Mouse (Mus musculus) hindbrain, embryonic 16.5 days (tissue): ENCODE data around the gene Lef1. TPM values are rescaled to one million over a fixed set of nuclear protein-coding genes. Genes with fewer than 3 reads are reported as not detected.

Experiments used
- ATAC-seq: fragments of 200-750 bp; cut with Nextera tagmentation; 2 replicates; pipeline ENCODE4 v1.8.0; 2017; ENCODE audit warnings: moderate TSS enrichment, moderate library complexity
- H3K27ac ChIP-seq: fragments of 300-500 bp; sonication (generic); 2 replicates; pipeline ENCODE4 v1.5.1; 2014; ENCODE audit warnings: low read depth, mild to moderate bottlenecking, control low read depth, low read length, moderate library complexity
- H3K27me3 ChIP-seq: fragments of 300-500 bp; sonication (generic); replicated peaks from 2 replicates; pipeline ENCODE4 v1.6.1; 2014; ENCODE audit warnings: low read length; ENCODE audit not compliant: control insufficient read depth, insufficient read depth
- H3K36me3 ChIP-seq: fragments of 300-500 bp; sonication (generic); 2 replicates; pipeline ENCODE4 v1.6.1; 2014; ENCODE audit warnings: mild to moderate bottlenecking, low read length, moderate library complexity, mixed read lengths; ENCODE audit not compliant: control insufficient read depth, insufficient read depth
- H3K4me1 ChIP-seq: fragments of 300-500 bp; sonication (generic); 2 replicates; pipeline ENCODE4 v1.6.1; 2014; ENCODE audit warnings: low read depth, low read length; ENCODE audit not compliant: control insufficient read depth, insufficient read depth
- H3K4me2 ChIP-seq: fragments of 300-500 bp; sonication (generic); 2 replicates; pipeline ENCODE4 v1.6.1; 2014; ENCODE audit warnings: mild to moderate bottlenecking, low read length, control low read depth, moderate library complexity
- H3K4me3 ChIP-seq: fragments of 300-500 bp; sonication (generic); 2 replicates; pipeline ENCODE4 v1.5.1; 2014; ENCODE audit warnings: mild to moderate bottlenecking, low read length, control low read depth, moderate library complexity
- H3K9ac ChIP-seq: fragments of 300-500 bp; sonication (generic); 2 replicates; pipeline ENCODE4 v1.6.1; 2014; ENCODE audit warnings: low read depth, mild to moderate bottlenecking, control low read depth, low read length, moderate library complexity
- H3K9me3 ChIP-seq: fragments of 300-500 bp; sonication (generic); 2 replicates; pipeline ENCODE4 v1.6.1; 2014; ENCODE audit warnings: mild to moderate bottlenecking, low read length, moderate library complexity; ENCODE audit not compliant: control insufficient read depth
- WGBS: fragments of 180-500 bp; shearing (Covaris S2); extraction: QIAGEN DNeasy Blood & Tissue Kit; methylation state at CpG from one replicate; pipeline ENCODE4 v1.1.7; 2014; 5-methylcytosine and 5-hydroxymethylcytosine counted together
- polyA plus RNA-seq: library from polyadenylated mRNA; unstranded; fragments of >200 nt; fragmentation: Nextera tagmentation; extraction: Ambion mirVana; gene quantifications from 2 replicates; pipeline ENCODE4 v1.2.1, GENCODE M21; 2015

Lef1 gene
- polyA plus RNA-seq, 1 experiment from 2014 or later, result 8.0 TPM

DNA sequence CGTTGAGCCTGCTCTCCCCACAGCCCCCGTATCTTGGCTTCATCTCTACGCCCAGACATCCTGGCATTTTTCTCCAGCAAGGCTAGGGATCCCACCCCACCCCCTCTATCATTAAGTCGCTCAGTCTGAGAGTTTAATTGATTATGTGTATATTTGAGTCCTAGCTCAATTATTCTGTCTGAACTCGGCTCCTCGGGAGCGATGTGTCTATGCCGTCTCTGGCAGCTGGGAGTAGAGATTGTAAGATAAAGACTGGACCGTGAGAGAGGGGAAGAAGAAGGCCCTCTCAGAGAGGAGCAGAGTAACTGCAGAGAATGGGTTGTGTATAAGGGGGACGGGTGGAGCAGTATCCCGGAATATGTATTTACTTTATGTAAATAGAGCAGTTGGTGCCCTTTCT is 80.0 kb downstream of the Lef1 start:
- Histone ChIP-seq H3K27me3 (no peaks in the 10 kb centered on the region), H3K4me2 (no peak overlapping the region), H3K9ac (no peak overlapping the region), H3K36me3 (no peaks in the 10 kb centered on the region), H3K4me3 (no peak overlapping the region), H3K9me3 (no peaks in the 10 kb centered on the region), H3K27ac (no peak overlapping the region), H3K4me1 (no peaks in the 10 kb centered on the region)
- no peak for ATAC-seq
- WGBS, result 58% methylated on average over 11 of the region's 11 CpGs

DNA sequence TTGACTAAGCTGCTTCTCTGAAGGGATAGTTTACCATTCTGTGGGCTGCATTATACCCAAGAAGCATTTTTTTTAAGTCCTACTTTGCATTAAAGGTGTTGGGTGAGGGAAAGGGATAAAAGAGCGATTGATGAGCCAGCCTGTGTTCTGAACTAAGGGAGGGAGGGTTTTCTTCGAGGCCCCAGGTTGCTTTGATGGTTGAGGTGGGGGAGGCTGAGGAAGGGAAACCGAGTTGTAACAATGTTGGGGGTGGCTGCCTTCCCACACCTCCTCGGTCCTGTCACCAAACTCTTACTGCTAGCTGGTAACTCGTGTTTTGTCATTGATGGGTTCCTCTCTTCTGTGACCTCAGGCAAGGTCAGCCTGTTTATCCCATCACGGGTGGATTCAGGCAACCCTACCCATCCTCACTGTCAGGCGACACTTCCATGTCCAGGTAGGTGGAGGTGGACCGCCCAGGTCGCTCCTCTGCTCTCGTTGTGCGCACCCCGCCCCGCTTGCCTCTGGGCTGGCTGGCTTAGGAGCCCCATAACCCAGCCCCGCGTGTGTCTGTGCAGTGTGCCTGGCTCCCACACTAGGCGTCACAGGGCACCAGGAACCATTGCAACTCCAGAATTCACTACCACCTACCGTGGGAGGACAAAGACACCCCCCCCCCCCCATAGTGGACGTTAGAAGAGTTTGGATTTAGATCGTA is 80.5 kb downstream of the Lef1 start:
- 86% methylated on average over 19 of the region's 19 CpGs for WGBS
- ATAC-seq, result peak; percentile 56; the same call in 1 of the 2 replicates
- Histone ChIP-seq H3K4me1 (no peaks in the 10 kb centered on the region), H3K4me2 (no peak overlapping the region), H3K9me3 (no peaks in the 10 kb centered on the region), H3K36me3 (no peaks in the 10 kb centered on the region), H3K4me3 (no peak overlapping the region), H3K27ac (no peak overlapping the region), H3K9ac (no peak overlapping the region), H3K27me3 (no peaks in the 10 kb centered on the region)

DNA sequence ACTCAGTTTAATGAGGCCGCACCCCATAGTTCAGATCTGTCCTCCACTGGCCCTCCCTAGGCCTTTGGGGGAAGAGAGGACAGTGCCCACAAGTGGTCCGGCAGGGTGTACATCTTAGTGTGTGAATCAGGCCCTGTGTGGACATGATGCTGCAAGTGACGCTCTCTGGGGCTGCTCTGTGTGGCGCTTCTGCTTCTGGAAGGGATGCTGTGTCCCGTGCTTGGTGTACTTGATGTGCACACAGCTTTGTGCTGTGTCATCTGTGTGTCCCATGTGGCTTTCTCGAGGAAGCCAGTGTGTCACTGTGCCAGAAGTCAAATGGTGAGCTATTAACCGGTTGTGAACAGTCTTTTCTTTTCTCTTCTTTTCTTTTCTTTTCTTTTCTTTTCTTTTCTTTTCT is 81.2 kb downstream of the Lef1 start:
- Histone ChIP-seq H3K9ac (no peak overlapping the region), H3K4me3 (no peak overlapping the region), H3K27me3 (no peaks in the 10 kb centered on the region), H3K4me2 (no peak overlapping the region), H3K27ac (no peak overlapping the region), H3K9me3 (no peaks in the 10 kb centered on the region), H3K4me1 (no peaks in the 10 kb centered on the region), H3K36me3 (no peaks in the 10 kb centered on the region)
- WGBS, result 72% methylated on average over 7 of the region's 7 CpGs
- ATAC-seq, result no peak

DNA sequence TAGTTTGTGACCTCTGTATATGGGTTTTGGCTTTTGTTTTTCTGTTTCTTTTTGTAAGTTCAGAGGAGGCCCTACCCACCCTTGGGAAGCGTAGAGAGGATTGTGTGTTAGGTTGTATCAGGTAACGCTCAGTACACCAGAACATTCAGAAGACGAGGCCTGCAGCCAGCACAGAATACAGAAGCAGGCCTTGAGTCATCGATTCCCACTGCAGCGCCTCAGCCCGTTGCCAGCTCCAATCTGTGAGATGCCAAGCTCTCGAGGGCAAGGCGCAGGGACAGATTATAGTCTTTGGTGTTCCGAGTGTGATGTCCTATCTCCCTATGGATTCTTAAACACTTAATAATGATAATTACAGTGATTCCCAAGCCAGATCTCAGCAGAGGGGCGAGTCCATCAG is 85.8 kb downstream of the Lef1 start:
- H3K36me3 ChIP-seq, result no peaks in the 10 kb centered on the region
- no peak overlapping the region for H3K4me3 ChIP-seq
- no peaks in the 10 kb centered on the region for H3K4me1 ChIP-seq
- no peaks in the 10 kb centered on the region for H3K9me3 ChIP-seq
- no peak overlapping the region for H3K4me2 ChIP-seq
- H3K27me3 ChIP-seq, result no peaks in the 10 kb centered on the region
- no peak overlapping the region for H3K27ac ChIP-seq
- no peak overlapping the region for H3K9ac ChIP-seq
- no peak for ATAC-seq
- WGBS, result 59% methylated on average over 10 of the region's 10 CpGs

DNA sequence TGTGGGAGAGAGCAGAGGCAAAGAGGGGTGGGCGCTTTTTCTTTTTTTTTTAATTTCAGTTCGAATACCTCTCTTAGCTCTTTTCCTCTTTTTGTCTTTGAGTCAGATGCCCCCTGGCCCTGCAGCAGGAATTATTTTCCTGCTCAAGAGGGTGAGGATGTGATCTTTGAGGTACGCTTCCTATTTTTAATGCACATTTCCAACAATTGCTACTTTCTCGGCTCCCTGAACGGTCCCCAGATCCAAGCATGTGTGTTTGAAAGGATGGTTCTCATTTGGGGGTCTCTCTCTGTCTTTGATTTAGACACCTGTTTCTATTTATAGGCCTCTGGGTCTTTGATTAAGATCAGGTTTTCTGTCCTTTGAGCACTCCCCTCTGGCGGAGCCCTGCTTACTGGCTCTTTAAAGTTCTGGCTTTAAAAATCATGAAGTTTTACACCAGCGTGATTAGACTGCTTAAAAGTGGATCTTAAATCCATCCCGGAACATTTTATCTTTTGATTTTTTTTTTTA is 86.3 kb downstream of the Lef1 start:
- Histone ChIP-seq H3K9me3 (no peaks in the 10 kb centered on the region), H3K27ac (no peak overlapping the region), H3K27me3 (no peaks in the 10 kb centered on the region), H3K4me3 (no peak overlapping the region), H3K4me2 (no peak overlapping the region), H3K9ac (no peak overlapping the region), H3K36me3 (no peaks in the 10 kb centered on the region), H3K4me1 (no peaks in the 10 kb centered on the region)
- 78% methylated on average over 8 of the region's 8 CpGs for WGBS
- ATAC-seq, result no peak

DNA sequence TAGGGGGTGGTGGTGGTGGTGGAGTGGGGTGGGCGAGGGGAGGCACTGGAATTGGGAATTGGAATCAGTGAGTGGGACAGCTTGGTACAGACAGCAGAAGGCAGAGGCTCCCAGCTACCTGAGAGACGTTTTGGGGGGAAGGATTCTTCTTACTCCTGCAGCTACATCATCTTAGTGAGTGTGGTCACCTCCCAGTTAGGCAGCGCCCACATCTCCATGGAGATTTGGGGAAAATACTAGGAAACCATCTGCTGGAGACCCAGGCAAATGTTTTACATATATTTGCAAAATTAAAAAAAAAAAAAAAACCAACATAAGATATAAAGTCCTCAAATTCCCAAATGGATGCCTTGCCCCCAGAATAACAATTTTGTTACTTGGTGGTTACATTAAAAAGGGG is 88.7 kb downstream of the Lef1 start:
- no peaks in the 10 kb centered on the region for H3K4me1 ChIP-seq
- H3K27me3 ChIP-seq, result no peaks in the 10 kb centered on the region
- no peak for ATAC-seq
- no peaks in the 10 kb centered on the region for H3K9me3 ChIP-seq
- 80% methylated on average over 3 of the region's 3 CpGs for WGBS
- no peak overlapping the region for H3K4me2 ChIP-seq
- H3K27ac ChIP-seq, result no peak overlapping the region
- H3K9ac ChIP-seq, result no peak overlapping the region
- no peak overlapping the region for H3K4me3 ChIP-seq
- H3K36me3 ChIP-seq, result no peaks in the 10 kb centered on the region

DNA sequence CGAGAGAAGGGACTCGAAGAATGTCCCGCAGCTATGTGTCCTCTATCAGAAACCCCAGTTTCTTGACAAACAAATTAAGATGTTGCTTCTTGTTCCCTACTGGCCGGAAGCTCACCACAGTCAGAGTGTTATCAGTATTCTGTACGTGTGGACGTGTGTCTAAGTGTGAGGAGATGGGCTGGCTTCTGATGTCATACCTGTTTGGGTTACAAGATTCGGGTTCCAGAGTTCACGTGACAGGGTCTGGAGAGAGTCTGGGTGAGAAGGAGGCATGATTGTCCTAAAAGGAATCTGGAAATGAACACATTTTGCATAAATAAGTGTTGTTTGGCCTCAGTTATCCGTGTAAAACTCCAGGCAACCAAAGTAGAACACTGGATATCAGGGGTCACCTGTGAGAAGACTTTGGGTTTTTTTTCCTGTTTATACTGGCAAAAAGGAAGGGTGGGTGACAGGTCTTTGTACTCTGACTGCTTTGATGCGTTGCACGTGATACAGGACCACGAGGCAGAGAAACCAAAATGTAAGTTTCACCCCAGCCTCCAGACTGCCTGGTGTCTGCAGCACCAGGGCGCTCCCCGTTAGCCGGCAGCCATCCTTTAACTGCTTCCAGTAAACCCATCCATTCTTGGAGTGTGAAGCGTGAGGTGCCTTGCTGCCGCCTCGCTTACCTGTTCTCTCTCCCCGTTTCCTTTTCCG is 89.5 kb downstream of the Lef1 start:
- Histone ChIP-seq H3K27me3 (no peaks in the 10 kb centered on the region), H3K36me3 (no peaks in the 10 kb centered on the region), H3K9ac (no peak overlapping the region), H3K9me3 (no peaks in the 10 kb centered on the region), H3K4me1 (no peaks in the 10 kb centered on the region), H3K4me2 (0 out of 2 replicates have a peak overlapping the region, but pooled peaks have one; percentile 5), H3K4me3 (no peak overlapping the region), H3K27ac (no peak overlapping the region)
- no peak for ATAC-seq
- WGBS, result 77% methylated on average over 20 of the region's 20 CpGs

DNA sequence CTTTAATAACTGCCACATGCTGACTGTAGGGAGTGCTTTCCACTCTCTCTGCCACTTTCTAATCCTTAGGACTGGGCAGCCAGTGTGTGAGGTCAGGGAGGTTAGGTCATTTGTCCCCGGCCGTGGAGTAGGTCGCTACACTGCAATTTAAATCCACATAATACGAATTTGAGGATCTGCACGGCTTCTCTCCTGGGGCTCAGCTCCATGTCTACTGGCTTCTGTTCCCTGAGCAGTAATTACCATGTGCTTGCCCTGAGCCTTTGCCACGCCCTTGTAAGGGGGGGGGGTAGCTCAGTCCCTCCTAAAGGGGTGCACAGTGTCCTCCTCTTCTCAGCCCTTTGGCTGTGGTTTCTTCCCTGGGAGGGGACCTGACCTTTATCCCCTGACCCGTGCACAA is 92.0 kb downstream of the Lef1 start:
- Histone ChIP-seq H3K9ac (no peak overlapping the region), H3K27me3 (no peaks in the 10 kb centered on the region), H3K4me1 (no peaks in the 10 kb centered on the region), H3K4me3 (no peak overlapping the region), H3K27ac (no peak overlapping the region), H3K4me2 (no peak overlapping the region), H3K9me3 (no peaks in the 10 kb centered on the region), H3K36me3 (no peaks in the 10 kb centered on the region)
- WGBS, result 33% methylated on average over 7 of the region's 7 CpGs
- no peak for ATAC-seq

DNA sequence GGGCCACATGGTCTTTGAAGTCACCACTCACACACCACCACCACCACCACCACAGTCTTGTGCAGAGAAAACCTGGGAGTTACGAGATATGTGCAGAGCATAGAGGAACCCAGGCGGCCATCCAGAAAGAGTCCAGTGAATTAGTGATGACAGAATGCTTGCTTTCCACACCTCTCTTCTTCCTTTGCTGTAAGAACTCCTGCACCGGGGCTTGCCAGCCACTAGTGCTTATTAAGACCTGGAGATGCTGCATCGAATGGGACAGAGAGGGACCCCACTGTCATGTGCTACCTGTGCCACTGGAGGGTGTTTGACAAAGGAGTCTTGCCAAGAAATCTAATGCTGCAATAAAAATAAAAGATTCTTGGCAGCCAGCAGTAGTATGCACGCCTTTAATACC is 97.6 kb downstream of the Lef1 start:
- Histone ChIP-seq H3K4me3 (no peak overlapping the region), H3K4me2 (no peak overlapping the region), H3K27me3 (no peaks in the 10 kb centered on the region), H3K27ac (no peak overlapping the region), H3K4me1 (no peaks in the 10 kb centered on the region), H3K9me3 (no peaks in the 10 kb centered on the region), H3K36me3 (no peaks in the 10 kb centered on the region), H3K9ac (no peak overlapping the region)
- no peak for ATAC-seq
- WGBS, result 75% methylated on average over 5 of the region's 5 CpGs
